Mouse (Mus musculus) adrenal gland, adult (tissue): ENCODE measurements around the gene Dscam.
A peak's percentile ranks its signal among the peaks of the same experiment; 100 is the strongest.

Experiments used
- DNase-seq, 2 experiments: peaks; one replicate each; pipeline ENCODE4 v3.0.0; 2022 to 2023; ENCODE audit warnings: low spot score in 1 of 2; ENCODE audit not compliant: inconsistent age in 2 of 2

Dscam gene

DNA sequence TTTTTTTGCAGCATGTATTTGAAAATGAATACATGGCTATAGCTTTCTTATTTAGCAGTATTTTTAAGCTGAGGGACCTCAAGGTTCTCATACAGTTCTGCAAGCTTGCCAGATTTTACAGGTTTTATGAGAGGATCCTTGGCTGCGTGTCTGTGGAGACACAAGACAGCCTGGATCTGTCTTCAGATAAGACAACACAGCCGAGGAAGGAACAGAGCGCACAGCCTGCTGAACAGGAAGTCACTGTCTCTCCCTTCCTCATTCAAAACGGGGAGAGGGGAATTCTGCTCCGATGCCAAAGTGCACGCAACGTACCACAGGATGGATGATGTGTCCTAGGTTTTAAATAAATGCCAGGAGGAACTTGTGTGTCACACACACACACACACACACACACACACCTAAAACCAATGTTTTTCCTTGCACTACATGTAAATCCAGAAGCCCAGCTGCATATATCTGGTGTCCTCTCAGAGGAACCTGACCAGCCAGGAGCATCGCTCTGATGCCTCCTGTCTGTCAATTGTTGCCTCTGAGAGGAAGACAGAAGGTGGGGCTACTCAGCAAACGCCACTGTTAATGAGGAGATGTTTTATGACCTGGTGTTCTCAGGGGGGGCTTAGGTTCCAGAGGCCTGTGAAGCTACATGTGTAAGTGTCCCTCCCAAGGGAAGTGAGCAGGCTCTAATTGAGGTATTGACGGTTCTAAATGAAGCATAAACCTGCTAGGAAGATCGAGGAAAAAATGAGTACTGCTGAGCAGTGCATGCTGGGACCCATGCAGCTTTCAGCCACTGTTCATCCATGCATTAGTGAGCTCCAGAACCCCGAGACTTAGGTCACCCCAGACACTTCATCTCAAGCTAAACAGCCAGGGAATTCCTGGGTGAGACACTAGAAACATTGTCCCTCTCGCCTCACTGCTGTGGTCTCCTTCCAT, 442.4 kb downstream of the Dscam start:
- no peak for DNase-seq

DNA sequence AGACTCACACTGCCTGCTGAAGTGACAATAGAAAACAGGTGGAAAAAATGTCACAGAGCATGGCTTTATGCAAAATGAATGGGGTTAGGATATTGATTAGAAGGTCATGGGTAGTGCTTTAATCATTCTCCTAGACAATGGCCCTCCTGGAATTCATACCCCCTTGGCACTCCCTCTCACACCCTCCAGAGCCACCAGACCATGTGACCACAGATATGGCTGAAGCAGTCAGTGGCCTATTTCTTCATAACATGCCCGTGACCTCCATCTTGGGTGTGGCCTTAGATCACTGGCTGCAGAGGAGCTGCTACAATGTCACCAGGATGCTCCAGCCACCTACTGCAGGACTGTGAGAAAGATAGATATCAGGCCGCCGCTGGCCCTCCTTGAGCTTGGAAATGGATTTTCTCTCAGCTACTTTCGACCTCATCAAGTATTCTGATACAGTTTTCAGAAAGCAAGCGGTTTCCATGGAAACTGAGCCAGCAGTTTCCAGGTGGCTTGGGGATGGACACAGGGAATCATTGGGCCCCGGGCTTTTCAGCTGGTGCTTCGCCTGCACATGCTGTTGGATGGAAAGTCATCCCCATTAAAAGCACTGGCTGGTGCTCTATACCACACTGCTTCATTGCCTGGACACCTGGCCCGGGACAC, 445.4 kb downstream of the Dscam start:
- no peak for DNase-seq

DNA sequence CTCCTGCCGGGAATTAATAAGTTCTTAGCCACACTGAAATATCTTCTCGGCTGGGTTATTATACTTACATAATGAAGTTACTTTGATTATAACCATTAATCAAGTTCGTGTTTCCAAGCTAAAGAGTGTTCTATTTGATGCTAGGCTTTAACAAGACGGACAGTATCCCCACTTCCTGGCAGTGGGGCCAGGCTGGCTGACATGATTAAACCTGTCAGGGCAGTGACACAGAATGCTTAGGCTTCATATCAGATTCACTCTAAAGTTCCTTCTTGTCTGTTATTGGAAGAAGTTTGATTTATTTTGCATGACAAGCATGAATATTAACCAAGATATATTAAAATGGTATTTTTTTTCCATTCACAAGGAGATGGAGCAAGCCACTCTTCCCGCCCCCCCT, 446.0 kb downstream of the Dscam start:
- no peak for DNase-seq

DNA sequence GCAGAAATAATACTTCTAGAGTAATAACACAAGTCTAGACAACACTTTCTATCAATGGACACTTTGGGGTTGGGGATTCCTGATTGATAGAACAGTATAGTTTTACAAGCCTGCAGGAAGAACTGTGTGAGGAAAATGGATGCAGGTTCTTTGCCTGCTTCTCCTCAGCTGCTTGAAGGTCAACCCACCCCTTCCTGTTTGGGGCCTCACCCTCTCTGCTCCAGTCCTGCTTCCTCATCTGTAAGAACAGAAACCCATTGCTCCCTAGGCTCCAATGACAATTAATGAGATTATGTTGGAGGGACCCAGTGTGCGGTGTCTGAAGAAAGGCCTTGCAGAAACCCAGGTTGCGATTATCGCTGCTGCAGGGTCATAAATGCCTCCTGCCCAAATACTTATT, 446.4 kb downstream of the Dscam start:
- DNase-seq = no peak

DNA sequence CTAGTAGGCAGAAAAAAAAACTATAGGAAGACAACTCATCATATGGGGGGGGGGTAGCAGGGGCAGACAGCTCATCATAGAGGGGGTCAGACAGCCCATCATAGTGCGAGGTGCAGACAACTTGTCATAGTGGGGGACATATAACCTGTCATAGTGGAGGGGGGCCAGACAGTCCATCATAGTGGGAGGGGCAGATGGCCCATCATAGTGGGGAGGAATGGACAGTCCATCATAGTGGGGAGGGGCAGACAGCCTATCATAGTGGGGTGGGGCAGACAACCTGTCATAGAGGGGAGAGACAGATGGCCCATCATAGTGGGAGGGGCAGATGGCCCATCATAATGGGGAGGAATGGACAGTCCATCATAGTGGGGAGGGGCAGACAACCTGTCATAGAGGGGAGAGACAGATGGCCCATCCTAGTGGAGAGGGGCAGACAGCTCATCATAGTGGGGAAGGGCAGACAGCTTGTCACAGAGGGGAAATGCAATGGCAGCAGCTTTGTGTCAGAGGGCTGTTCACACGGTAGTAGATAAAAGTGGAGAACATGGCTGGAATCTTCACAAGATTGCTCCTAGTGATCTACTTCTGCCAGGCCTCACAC, 447.4 kb downstream of the Dscam start:
- DNase-seq = no peak

DNA sequence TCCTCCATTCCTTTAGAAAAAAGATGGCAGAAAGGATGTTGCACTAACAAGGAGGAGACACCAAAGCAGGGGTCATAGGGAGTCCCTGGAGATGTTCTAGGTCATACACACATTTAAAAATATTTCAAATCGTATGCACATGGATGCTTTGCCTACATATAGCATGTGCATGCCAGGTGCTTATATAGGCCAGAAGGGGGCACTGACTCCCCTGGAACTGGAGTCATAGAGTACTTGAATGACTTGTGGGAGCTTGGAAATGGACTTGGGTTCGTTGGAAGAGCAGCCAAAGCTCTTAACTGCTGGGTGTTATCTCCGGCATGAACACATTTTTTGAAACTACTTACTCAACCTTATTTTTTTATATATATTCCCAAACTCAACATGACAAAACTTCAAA, 448.4 kb downstream of the Dscam start:
- no peak for DNase-seq

DNA sequence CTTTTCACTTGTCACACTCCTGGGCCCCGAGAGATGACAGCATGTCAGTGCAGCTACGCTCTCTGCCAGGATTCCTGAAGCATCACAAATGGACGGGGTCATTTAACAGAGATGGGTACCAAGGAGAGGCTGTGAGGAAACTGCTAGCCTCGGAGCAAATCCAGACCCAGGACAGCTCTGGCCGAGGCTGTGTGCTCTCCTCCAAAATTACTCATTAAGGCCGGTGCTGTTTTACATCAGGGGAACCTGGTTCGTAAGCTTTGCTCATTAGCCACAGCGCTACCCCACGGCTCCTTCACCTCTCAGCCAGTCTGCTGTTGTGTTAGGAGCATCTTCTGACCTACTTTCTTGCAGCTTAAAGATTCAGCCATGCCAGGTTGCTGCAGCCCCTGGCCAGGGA, 449.3 kb downstream of the Dscam start:
- no peak for DNase-seq

DNA sequence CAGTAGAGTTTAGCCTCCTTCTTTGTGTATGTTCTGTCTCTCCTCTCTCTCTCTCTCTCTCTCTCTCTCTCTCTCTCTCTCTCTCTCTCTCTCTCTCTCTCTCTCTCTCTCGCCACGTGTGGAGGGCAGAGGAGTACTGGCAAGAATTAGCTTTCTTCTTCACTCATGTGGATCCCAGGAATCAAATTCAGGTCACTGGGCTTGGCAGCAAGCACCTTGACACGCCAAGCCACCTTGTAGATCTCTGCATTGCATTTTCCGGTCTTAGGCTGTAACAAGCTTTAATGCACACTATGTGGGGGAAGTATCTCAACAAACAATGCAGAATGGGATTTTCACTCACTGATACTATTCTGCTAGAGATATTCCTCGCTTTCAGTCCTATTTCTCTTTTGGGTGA, 449.9 kb downstream of the Dscam start:
- no peak for DNase-seq

DNA sequence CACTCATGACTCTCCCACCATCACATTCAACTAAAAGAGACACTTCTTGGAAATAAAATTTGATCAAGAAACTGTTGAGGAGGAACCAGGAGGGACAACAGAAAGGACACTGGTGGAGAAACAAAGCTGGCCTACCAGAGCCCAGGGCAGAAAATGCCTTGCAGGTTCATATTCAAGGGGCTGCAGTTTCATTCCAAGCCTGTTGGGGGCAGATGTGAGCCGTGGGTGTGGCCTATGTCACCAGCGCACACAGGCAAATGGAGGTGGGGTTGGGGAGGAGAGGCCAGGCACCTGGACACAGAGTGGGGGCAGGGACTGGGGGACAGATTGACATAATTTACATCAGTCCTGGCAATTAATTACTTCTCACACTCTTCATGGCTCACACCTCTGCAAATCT, 452.3 kb downstream of the Dscam start:
- peak in 1 of 2 experiments; percentile 26 for DNase-seq

DNA sequence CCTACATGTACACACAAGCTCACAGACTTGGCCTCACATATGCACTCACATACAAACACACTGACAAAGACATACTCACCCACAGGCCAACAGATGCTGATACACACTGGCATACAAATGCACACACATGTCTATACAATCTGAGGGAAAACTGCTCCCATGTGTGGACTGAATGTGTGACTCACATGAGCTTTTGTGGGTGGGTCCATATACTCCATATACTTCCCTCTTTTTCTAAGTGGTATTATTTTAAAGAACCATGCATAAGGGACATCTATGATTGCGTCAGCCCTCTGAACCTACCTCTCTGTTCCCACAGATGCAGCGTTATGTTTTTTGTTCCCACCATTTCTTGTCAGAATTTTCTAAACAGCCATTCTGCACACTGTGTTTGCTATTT, 453.9 kb downstream of the Dscam start:
- DNase-seq = no peak

DNA sequence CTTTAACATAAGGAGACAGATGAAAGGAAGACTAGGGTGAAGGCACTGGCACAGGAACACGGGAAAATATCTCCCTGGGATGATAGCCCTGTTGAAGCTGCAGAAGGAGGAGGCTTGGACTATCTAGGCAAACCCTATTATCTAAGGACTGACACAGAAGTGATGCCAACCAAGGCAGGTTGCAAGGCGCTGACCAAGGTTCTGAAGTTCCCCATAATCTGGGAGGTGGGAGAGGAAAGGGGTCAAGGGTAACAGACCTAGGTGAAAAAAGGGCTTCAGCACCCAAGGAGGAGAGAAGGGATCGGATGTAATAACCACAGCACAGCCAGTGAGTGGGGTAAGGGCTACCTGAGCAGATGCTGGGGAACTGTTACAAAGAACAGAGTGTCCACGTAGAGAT, 458.6 kb downstream of the Dscam start:
- DNase-seq = no peak

DNA sequence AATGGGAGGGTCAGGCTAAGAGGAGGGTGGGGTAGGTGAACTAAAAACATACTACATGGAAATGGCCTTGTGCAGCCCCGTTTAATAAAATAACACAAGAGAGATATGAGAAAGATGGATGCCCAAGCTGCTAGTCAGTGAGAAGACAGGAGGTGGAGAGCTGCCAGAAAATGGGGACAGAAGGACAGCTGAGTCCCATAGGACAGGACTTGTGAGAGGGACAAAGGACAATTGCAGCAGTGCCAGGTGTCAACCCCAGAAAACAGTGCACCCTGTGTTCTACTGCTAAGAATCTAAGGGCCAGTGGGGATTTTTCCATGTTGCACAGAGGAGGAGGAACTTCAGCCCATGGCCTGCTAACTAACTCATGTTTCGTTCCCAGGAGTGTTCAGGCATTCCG, 470.0 kb downstream of the Dscam start:
- no peak for DNase-seq

DNA sequence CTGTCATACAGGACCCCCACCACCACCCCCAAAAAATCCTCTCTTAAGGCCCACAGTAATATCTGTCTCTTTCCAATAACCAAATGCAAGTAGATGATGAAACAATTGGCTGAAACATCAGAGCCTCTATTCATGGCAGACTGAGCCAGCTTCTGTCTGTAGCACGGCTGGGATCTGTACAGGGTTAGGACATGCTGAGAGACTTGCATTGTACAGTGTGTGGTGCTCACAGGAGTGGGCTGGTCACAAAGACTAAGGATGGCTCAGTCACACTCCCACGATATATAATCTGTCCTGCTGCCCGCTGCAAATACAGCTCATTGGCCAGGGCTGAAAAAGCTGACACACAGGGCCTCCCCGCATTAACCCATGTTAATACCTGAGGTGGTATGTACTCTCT, 474.7 kb downstream of the Dscam start:
- DNase-seq = no peak

DNA sequence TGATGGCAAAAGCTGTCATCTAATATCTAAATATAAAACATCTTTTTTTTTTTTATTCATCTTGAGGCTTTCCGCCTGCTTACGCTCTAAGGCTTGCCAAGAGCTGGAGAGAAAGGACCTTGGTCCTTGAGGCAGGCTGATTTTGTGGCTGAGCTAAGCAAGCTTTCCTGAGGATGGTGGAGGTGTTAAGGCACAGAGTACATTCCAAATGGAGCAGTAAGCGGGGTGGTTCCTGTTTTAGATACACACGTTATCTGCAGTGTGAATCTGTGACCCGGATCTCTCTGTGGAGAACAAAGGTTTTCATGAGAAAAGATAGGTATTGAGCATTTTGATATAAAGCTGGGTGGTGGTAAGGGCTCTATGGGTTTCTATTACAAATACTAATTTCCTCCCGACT, 479.0 kb downstream of the Dscam start:
- DNase-seq = no peak

DNA sequence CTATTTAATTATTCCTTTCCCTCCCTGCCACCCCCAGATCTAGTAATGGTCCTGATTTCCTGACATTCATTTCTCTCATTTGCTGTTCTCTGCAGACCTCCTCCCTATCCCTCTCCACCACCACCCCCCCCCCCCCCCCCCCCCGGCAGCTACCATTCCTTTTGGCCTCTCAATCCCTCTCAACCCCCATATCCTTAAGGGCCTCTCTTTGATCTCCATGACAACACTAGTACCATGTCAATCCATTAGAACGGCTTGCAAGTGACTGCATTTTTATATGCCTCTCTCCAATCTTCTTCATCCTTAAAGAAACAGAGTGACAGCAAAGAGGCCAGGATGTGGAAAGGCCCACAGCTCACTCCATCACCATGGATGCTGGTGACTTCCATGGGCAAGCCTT, 480.5 kb downstream of the Dscam start:
- DNase-seq = no peak

DNA sequence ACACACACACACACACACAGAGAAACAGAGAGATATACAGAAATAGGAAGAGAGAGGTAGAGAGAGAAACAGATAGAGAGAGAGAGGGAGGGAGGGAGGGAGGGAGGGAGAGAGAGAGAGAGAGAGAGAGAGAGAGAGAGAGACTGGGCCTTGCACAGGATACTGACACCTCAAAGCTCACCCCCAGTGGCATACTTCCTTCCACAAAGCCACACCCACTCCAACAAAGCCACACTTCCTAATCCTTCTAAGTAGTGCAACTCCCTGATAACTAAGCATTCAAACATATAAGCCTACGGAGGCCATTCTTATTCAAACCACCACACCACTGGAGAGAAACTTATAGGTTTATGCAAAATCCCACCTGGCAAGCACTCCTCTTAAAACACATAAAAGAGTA, 481.1 kb downstream of the Dscam start:
- no peak for DNase-seq

DNA sequence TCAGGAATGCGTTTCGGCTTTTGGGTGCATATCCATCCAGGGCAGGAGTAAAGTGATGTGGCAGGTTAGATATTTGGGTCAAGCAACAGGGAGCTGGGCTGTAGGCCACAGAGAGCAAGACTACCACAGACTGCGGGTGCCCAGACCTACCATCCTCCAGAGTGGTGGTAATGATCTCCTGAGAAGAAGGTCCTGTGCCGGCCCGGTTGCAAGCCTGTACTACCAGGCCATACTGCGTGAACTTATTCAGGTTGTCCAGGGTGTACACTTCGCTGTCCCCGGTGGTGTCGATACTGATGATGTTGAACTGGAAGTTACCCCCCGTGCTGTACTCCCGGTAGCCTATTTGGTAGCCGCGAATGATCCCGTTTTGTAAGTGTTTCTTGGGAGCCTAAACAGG, 485.5 kb downstream of the Dscam start:
- DNase-seq = no peak

DNA sequence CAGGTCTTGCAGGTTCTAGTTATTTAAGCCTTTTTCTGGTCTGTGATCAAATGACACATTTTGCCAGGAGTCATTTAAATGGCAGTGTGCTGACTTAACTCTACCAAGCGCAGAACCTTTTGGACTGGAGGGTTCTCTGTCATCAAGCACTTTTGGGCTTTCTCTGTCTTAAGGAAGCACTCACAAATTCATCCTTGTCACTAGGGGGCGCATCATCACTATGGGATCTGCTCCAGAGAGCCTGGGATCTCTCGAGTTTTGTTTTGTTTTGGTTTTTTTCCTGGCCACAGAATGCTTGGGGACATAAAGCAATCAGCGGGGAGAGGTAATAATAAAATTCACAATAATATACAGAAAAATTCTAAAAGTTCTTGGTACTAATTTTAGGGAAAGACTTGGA, 486.0 kb downstream of the Dscam start:
- DNase-seq = peak; percentile 37 to 84

DNA sequence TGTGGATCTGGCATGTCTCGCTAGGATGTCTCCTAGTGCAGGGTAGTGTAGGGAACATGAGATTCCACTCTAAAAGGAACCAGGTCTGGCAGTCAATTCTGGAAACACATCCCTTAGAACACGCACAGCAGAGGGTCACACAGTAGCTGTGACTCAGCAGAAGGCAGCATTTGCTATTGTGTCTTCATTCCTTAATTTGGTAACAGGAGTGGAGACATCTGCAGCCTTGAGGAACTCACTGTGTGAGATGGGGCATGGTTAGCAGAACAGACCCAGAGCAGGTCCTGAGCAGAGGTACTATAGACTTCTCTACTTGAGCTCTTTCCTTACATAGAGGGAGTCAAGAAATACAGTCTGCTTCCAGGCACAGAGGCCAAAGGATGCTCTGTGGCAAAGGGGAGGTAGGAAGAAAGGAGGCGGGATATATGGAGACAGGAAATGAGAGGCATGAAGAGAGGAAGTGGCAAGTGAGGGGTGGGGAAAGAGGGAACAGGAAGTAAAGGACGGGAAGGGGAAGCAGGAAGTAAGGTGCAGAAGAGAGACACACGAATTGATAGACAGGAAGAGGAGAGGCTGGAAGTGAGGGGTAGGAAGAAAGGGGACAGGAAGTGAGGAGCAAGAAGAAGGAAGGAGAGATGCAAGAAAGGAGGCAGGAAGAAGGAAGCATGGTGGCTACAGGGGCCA, 488.1 kb downstream of the Dscam start:
- no peak for DNase-seq

DNA sequence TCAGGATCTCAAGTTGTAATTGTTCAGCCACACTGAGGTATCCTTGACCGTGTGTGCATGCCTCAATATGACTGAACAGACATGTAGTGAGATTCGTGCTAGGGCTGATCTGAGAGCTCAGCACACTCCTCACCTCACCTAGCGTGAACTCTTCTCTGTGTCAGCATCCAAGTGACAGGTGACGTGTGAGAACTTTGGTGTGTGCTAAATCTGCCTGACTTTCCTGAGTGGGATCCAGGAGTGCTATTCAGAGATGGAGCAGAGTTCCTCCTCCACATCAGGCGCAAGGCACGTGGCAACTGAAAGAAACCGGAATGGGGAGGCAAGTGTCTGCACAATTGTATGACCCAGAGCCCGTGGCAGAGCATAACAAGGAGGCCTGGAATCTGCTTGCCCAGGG, 490.6 kb downstream of the Dscam start:
- no peak for DNase-seq

DNA sequence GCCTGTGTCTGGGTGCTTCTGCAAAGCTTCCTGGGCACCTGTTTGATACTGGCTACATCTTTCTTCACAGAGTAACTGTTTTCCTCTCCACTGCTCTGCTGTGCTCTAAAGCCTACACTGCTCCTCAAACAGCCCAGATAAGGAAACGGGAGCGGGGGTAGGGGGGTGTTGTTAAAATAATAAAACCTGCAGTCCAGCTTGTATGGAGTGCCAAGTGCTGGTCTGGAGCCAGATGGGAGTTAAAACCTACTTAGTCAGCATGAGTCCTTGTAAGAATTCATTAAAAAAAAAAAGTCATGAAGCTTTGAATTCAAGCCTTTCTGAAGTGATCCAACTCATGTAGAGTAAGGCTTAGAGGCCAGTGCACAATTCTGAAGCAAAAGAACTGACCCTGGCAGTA, 493.1 kb downstream of the Dscam start:
- no peak for DNase-seq

DNA sequence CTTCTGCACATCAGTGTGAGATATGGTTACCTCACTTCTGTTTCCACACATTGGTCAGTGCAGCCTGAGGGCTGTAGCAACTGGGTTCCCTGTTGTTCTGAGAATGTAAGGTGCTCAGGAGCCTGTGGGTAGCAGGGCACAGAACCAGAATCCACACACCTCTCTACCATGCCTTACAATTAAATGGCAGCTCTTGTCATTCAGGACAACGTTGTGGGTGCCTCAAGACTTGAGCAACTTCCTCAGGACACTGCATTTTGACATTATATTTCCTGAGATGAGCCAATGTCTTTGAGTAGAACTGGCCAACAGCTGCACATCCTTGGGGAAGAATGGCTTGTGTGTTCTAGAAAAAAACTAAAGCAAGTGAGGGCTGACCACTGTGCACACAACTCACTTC, 493.9 kb downstream of the Dscam start:
- DNase-seq = no peak
